Mouse (Mus musculus) heart, embryonic 11.5 days (tissue): ENCODE results near the gene Serpinb9c. TPM values are rescaled to one million over a fixed set of nuclear protein-coding genes. Genes with fewer than 3 reads are reported as not detected.

Experiments
- polyA plus RNA-seq: library from polyadenylated mRNA; unstranded; fragments of >200 nt; fragmentation: Nextera tagmentation; extraction: Ambion mirVana; gene quantifications from 2 replicates; pipeline ENCODE4 v1.2.1, GENCODE M21; 2014

Serpinb9c gene
- polyA plus RNA-seq, 1 experiment from 2014 or later = not detected

Other genes starting within 250 kb of the Serpinb9c start
- gene Serpinb6b, start 194.5 kb downstream of the Serpinb9c start, polyA plus RNA-seq = 15.7 and 19.3 TPM in 2 replicates
- gene Serpinb9, start 156.5 kb downstream of the Serpinb9c start, polyA plus RNA-seq = 5.8 and 7.9 TPM in 2 replicates
- 0.72 and 0.96 TPM in 2 replicates for gene Serpinb9b, start 132.3 kb downstream of the Serpinb9c start, polyA plus RNA-seq
- gene Serpinb1b, start 81.2 kb downstream of the Serpinb9c start, polyA plus RNA-seq = not detected in 2 replicates
- not detected in 2 replicates for gene Serpinb9d, start 33.2 kb upstream of the Serpinb9c start, polyA plus RNA-seq
- gene Serpinb9e, start 89.9 kb upstream of the Serpinb9c start, polyA plus RNA-seq = not detected in 2 replicates
- not detected in 2 replicates for gene Serpinb9f, start 164.3 kb upstream of the Serpinb9c start, polyA plus RNA-seq
- gene Gm11397, start 236.0 kb upstream of the Serpinb9c start, polyA plus RNA-seq = not detected in 2 replicates